Mouse (Mus musculus) left cerebral cortex, postnatal 10 days (tissue): ENCODE measurements around the gene Amotl1. TPM values are rescaled to one million over a fixed set of nuclear protein-coding genes. Genes with fewer than 3 reads are reported as not detected.
A peak's percentile ranks its signal among the peaks of the same experiment; 100 is the strongest.

Source experiments
- DNase-seq, 2 experiments: peaks; one replicate each; pipeline ENCODE4 v3.0.0; 2021 to 2022; ENCODE audit warnings: low spot score in 2 of 2, mixed read lengths in 1 of 2; ENCODE audit errors: extremely low spot score in 1 of 2
- intact Hi-C: fragments of 180-260 bp; cut with DNase I; formaldehyde crosslinking; loops from one replicate; pipeline ENCODE4 v1.15.1; 2025
- total RNA-seq, 2 experiments: library from RNA; stranded (reverse); gene quantifications; 2 replicates each; pipeline ENCODE4 v1.2.3; 2021

Amotl1 gene
- total RNA-seq, 2 experiments from 2014 or later = 12.9 to 13.9 TPM

GRCm38 (mm10) chr9:14646061-14646460, 1.2 kb upstream of the Amotl1 start:
- no peak for DNase-seq
- intact Hi-C loops = no loop called here

GRCm38 (mm10) chr9:14643328-14643727, 1.5 kb downstream of the Amotl1 start:
- no peak for DNase-seq
- intact Hi-C loops = no loop called here

DNA sequence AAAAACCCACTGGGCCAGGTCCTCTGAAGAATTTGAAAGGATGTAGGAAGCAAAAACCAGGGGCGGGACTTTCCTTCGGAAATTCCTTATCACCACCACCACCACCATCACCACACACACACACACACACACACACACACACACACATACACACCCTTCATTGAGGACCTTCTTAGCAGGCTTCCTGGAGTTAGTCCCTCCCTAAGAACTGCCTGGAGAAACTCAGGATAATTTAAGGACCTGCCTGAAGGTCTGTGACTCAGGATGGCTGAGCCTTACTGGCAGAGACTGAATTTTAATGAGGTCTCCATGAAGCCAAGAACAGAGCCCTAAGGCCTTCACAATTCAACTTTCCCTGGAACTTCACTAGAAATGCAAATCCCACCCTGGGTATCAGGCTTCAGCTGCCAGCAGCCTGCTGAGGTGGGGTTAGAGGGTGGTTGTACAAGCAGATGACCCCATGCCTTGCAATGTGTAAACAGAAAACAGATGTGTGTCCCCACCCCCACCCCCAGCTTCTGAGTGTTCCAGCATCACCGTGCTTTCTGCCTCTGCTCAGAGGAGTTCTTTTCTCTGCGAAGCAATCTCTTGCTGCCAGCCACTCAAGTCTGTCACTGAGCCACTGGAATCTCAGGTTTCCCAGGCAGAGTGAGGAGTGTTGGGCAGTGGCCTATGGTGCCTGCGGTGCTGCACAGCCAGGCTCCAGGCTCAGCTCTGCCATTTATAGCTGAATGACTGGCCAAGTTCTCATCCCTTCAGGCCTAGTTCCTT, 2.4 kb downstream of the Amotl1 start:
- intact Hi-C loops = no loop called here
- DNase-seq = peak in 1 of 2 experiments; percentile 58

GRCm38 (mm10) chr9:14641310-14642067, 3.4 kb downstream of the Amotl1 start:
- intact Hi-C loops = no loop called here
- peak in 1 of 2 experiments; percentile 71 for DNase-seq

DNA sequence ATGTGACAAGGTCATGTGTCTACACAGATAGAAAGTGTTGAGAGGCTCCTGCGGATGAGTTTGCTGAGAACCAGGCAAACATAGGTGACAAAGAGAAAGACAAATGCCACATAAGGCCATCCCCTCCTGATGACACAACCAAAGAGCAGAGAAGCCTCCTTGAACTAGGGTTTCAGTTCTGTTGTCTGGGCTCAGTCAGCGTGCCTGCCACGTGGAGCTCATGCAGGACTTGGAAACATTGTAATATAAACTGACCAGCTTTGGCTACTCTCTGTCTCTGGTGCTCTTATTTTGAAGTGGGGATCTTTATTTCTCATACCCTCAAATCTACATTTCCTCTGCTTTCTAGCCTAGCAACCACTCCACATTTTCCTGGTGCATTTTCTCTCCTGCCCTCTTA, 8.6 kb downstream of the Amotl1 start:
- intact Hi-C loops = no loop called here
- DNase-seq = no peak

GRCm38 (mm10) chr9:14635551-14635950, 9.3 kb downstream of the Amotl1 start:
- no peak for DNase-seq
- intact Hi-C loops = no loop called here

DNA sequence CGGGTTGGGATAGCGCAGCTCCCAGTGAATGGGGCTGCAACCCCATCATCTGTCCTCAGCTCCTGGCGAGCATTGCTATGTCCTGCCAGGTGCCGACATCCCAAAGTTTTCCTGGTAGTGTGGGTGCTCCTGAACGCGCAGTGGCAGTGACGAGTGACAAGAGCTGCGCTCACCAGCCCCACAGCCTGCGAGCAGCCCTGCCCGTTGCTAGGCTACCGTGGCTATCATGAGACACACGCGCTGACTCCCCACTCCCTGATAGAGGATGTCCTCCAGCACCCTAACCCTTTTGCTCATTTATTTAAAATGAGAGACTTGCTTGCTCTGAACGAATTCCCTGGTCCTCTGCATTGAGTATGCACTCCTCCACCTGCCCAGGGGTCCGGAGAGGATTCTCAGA, 10.7 kb downstream of the Amotl1 start:
- DNase-seq = peak in 1 of 2 experiments; percentile 56
- intact Hi-C loops = no loop called here

- intact Hi-C loops = no loop called here
- DNase-seq = no peak
Observed at GRCm38 (mm10) chr9:14632365-14633163, 12.3 kb downstream of the Amotl1 start.

GRCm38 (mm10) chr9:14631729-14632128, 13.1 kb downstream of the Amotl1 start:
- intact Hi-C loops = no loop called here

GRCm38 (mm10) chr9:14627525-14627924, 17.3 kb downstream of the Amotl1 start:
- DNase-seq = no peak
- intact Hi-C loops = no loop called here

More at GRCm38 (mm10) chr9:14631729-14632128, 13.1 kb downstream of the Amotl1 start:
- DNase-seq = no peak

- no peak for DNase-seq
- intact Hi-C loops = no loop called here
Observed at GRCm38 (mm10) chr9:14625961-14626360, 18.9 kb downstream of the Amotl1 start.

GRCm38 (mm10) chr9:14625024-14625423, 19.8 kb downstream of the Amotl1 start:
- intact Hi-C loops = no loop called here

DNA sequence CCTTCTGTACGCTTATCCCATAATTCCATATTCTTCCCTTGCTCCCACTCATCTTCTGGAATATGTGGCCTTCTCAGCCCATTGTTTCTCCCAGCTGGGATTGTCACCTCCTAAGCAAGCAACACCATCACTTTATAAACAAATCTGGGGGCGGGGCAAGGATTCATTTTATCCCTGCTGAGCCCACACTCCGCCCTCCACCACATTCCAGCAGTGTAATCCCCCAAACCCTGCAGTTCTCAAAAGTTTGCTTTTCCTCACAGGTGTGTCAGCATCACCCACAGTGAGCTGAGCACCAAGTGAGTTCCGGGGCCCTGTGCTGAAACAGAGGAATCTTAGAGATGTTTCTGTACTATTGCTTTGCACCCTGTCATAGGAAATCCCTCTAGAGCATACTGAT, 20.9 kb downstream of the Amotl1 start:
- intact Hi-C loops = no loop called here

More at GRCm38 (mm10) chr9:14625024-14625423, 19.8 kb downstream of the Amotl1 start:
- DNase-seq = peak in 1 of 2 experiments; percentile 61

GRCm38 (mm10) chr9:14623250-14623649, 21.6 kb downstream of the Amotl1 start:
- intact Hi-C loops = no loop called here
- DNase-seq = no peak

More for the DNA sequence above, 20.9 kb downstream of the Amotl1 start:
- DNase-seq = no peak

- intact Hi-C loops = no loop called here
- no peak for DNase-seq
Observed at GRCm38 (mm10) chr9:14622848-14623247, 22.0 kb downstream of the Amotl1 start.

DNA sequence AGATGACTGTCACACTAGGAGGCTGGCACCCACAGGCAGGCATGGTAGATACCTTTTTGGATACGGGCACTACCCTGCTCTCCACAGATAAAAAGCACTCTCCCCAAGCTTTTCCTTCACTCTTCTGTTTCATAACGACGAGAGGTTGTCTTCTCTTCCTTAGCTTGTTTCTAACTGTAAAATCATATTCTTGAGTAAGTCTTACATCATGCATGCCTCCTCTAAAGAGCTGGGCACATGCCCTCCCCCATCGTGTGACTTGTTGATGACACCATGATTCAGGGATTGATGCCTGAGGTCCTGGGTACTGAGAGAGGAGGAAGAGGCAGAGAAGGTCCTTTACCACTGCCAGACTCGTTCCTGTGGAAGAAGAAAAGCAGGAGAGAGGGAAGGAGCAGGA, 24.7 kb downstream of the Amotl1 start:
- intact Hi-C loops = no loop called here
- DNase-seq = no peak

DNA sequence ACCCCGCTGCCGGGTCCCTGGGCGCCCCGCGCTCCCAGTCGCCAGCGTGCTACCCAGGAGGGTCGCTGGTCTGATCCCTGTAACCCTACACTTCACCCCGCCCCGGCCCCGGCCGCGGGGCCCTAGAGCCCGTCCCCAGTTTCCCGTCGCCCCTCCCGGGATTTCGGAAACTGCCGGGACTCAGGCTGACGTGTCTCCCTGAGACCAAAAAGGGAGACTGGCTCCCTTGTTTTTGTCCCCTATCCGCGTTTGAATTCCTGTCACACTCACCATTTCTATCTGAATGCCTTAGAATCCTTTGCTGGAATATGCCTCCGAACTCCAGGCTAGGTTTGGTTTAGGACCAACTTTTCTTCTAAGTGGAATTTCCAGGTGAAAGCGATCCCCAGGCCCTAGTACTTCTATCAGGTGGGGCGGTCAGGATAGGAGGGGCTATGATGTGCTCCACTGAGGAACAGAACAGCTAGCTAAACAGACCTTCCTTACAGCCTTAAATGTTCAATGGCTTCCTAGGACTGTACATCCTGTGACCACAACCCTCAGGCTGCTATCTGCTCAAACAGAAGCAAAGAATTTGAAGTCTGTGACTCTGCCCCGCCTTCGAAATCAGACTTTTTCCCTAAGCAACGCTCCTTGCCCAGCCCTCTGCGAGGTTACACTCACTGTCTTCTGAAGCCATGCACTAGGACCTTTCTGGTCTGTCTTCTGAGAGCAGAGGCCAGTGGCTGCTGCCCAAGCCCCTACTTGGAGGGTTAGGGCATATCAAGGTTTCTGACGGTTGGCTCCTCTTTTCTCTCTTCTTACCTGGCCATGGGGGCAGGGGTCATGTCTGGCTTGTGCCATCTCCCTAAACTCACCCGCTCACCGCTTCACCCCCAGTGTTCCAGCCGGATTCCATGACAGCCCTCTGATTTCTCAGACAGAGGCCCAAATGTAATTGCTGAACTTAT, 29.6 kb downstream of the Amotl1 start:
- intact Hi-C loops = no loop called here
- DNase-seq = peak in 1 of 2 experiments; percentile 82
